In the genomic region with DNA sequence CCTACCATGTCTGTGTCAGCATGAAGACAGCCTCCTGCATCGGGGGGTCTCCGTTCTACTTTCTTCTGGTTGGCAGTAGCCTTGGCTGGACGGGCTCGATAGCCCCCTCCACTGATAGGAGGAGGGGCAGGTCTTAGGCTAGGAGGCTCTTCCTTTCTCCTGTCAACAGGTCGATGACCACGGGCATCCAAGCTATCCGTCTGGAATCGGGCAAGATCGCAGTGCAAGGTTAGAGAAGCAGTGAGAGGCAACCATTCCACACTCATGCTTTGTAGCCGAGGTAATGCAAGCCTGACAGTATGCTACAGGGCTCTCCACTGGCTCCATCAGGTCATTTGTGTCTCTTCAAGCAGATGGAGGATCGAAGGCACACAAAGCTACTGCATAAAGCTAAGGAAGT, we compare ENCODE assay signal across 23 mouse cellular contexts. TPM values are rescaled to one million over a fixed set of nuclear protein-coding genes. Genes with fewer than 3 reads are reported as not detected.
"Had no signal": no experiment of that assay in that cellular context is flagged by ENCODE, and none has a peak within 500 bp of the region (broad histone marks: within the 10 kb centered on the region; RNA-seq: fewer than 3 reads in every experiment).

No protein-coding gene starts in this region.

- H3K27ac ChIP-seq: lung, embryonic 15.5 days; midbrain, embryonic 10.5 days; midbrain, embryonic 12.5 days; neural tube, embryonic 13.5 days; neural tube, embryonic 15.5 days had no signal

- H3K9me3 ChIP-seq: lung, embryonic 15.5 days; midbrain, embryonic 10.5 days; midbrain, embryonic 12.5 days; neural tube, embryonic 13.5 days; neural tube, embryonic 15.5 days had no signal

- H3K9ac ChIP-seq: lung, embryonic 15.5 days; midbrain, embryonic 12.5 days; neural tube, embryonic 13.5 days; neural tube, embryonic 15.5 days had no signal

- ATAC-seq: midbrain, embryonic 16.5 days had no signal

- H3K4me2 ChIP-seq: lung, embryonic 15.5 days; midbrain, embryonic 12.5 days; neural tube, embryonic 13.5 days; neural tube, embryonic 15.5 days had no signal

- H3K4me3 ChIP-seq: lung, embryonic 15.5 days; midbrain, embryonic 10.5 days; midbrain, embryonic 12.5 days; myocyte; neural tube, embryonic 13.5 days; neural tube, embryonic 15.5 days had no signal

- H3K36me3 ChIP-seq: lung, embryonic 15.5 days; midbrain, embryonic 10.5 days; midbrain, embryonic 12.5 days; neural tube, embryonic 13.5 days; neural tube, embryonic 15.5 days had no signal

- H3K4me1 ChIP-seq: lung, embryonic 15.5 days; midbrain, embryonic 10.5 days; midbrain, embryonic 12.5 days; neural tube, embryonic 13.5 days; neural tube, embryonic 15.5 days had no signal

- H3K27me3 ChIP-seq: lung, embryonic 15.5 days; midbrain, embryonic 12.5 days; neural tube, embryonic 13.5 days; neural tube, embryonic 15.5 days had no signal

- DNase-seq: lung, adult 2 months; lung, postnatal 10 days; lung, postnatal 4 days; midbrain, embryonic 14.5 days; retina, postnatal 1 day; right cerebral cortex, adult 18-20 months; right cerebral cortex, postnatal 25 days; right cerebral cortex, postnatal 4 days; spleen, adult 18-20 months; thymus, adult 18-20 months; thymus, postnatal 14 days; thymus, postnatal 36 days had no signal

RNA-seq across cellular contexts. Expression of gene Fgb, which starts 3.0 kb away (rescaled TPM):
- total RNA-seq: megakaryocyte, adult 5-6 weeks; megakaryocyte-erythroid progenitor cell, adult 5-6 weeks had no signal
- polyA plus RNA-seq: midbrain, embryonic 10.5 days; midbrain, embryonic 12.5 days; midbrain, embryonic 14.5 days; midbrain, embryonic 16.5 days; myocyte; small intestine, adult 2 months had no signal

RNA-seq across cellular contexts. Expression of gene Fga, which starts 20.8 kb away (rescaled TPM):
- total RNA-seq: megakaryocyte, adult 5-6 weeks; megakaryocyte-erythroid progenitor cell, adult 5-6 weeks had no signal
- polyA plus RNA-seq: midbrain, embryonic 10.5 days; midbrain, embryonic 12.5 days; midbrain, embryonic 16.5 days; myocyte; neural tube, embryonic 11.5 days; small intestine, adult 2 months had no signal

RNA-seq across cellular contexts. Expression of gene Fgg, which starts 39.1 kb away (rescaled TPM):
- total RNA-seq: megakaryocyte, adult 5-6 weeks; megakaryocyte-erythroid progenitor cell, adult 5-6 weeks had no signal
- polyA plus RNA-seq: midbrain, embryonic 12.5 days; midbrain, embryonic 14.5 days; midbrain, embryonic 16.5 days; myocyte; neural tube, embryonic 13.5 days; neural tube, embryonic 15.5 days; small intestine, adult 2 months had no signal
